Mouse (Mus musculus): ENCODE measurements around the gene Olfr95.

- TF ChIP-seq CTCF (IDR thresholded peaks at IDR 0.05) (no peak), EP300 (IDR thresholded peaks at IDR 0.05) (no peak)
These were observed 6.9 kb upstream of the Olfr95 start, which contains the start of gene Olfr96 for GRCm38 (mm10) chr17:37219846-37220245.
